Mouse (Mus musculus) kidney, adult 8-10 months (tissue): ENCODE data around the gene Glis1.

ENCODE experiments used
- DNase-seq, 2 experiments: peaks; one replicate each; pipeline ENCODE4 v3.0.0; 2022

The Glis1 gene

GRCm38 (mm10) chr4:107520816-107521215, 86.4 kb downstream of the Glis1 start:
- no peak for DNase-seq

- DNase-seq = peak; percentile 37 to 39
Observed at GRCm38 (mm10) chr4:107523607-107524151, 89.3 kb downstream of the Glis1 start.

- DNase-seq = peak; percentile 31 to 37
Observed at GRCm38 (mm10) chr4:107535126-107535525, 100.7 kb downstream of the Glis1 start.

GRCm38 (mm10) chr4:107538116-107538515, 103.7 kb downstream of the Glis1 start:
- no peak for DNase-seq

GRCm38 (mm10) chr4:107538561-107538960, 104.2 kb downstream of the Glis1 start:
- no peak for DNase-seq

GRCm38 (mm10) chr4:107539021-107539420, 104.6 kb downstream of the Glis1 start:
- DNase-seq = no peak

- DNase-seq = no peak
Observed at GRCm38 (mm10) chr4:107541821-107542220, 107.4 kb downstream of the Glis1 start.

GRCm38 (mm10) chr4:107544843-107545242, 110.5 kb downstream of the Glis1 start:
- peak; percentile 27 to 37 for DNase-seq

- peak in 1 of 2 experiments; percentile 37 for DNase-seq
Observed at GRCm38 (mm10) chr4:107545726-107546125, 111.3 kb downstream of the Glis1 start.

- DNase-seq = no peak
Observed at GRCm38 (mm10) chr4:107546525-107546924, 112.1 kb downstream of the Glis1 start.

- DNase-seq = no peak
Observed at GRCm38 (mm10) chr4:107550096-107550495, 115.7 kb downstream of the Glis1 start.

- DNase-seq = no peak
Observed at GRCm38 (mm10) chr4:107550546-107550945, 116.2 kb downstream of the Glis1 start.

GRCm38 (mm10) chr4:107552696-107553095, 118.3 kb downstream of the Glis1 start:
- DNase-seq = peak in 1 of 2 experiments; percentile 36

- no peak for DNase-seq
Observed at GRCm38 (mm10) chr4:107553774-107554173, 119.4 kb downstream of the Glis1 start.

- no peak for DNase-seq
Observed at GRCm38 (mm10) chr4:107558801-107559200, 124.4 kb downstream of the Glis1 start.

GRCm38 (mm10) chr4:107561056-107561455, 126.7 kb downstream of the Glis1 start:
- DNase-seq = peak in 1 of 2 experiments; percentile 16

- DNase-seq = no peak
Observed at GRCm38 (mm10) chr4:107568159-107568558, 133.8 kb downstream of the Glis1 start.

- no peak for DNase-seq
Observed at GRCm38 (mm10) chr4:107568881-107569443, 134.6 kb downstream of the Glis1 start.

- no peak for DNase-seq
Observed at GRCm38 (mm10) chr4:107570329-107571014, 136.1 kb downstream of the Glis1 start.

- no peak for DNase-seq
Observed at GRCm38 (mm10) chr4:107575781-107576180, 141.4 kb downstream of the Glis1 start.

GRCm38 (mm10) chr4:107576742-107577141, 142.4 kb downstream of the Glis1 start:
- no peak for DNase-seq

- DNase-seq = no peak
Observed at GRCm38 (mm10) chr4:107577146-107577839, 142.9 kb downstream of the Glis1 start.

GRCm38 (mm10) chr4:107580883-107581282, 146.5 kb downstream of the Glis1 start:
- DNase-seq = no peak

- no peak for DNase-seq
Observed at GRCm38 (mm10) chr4:107586391-107586790, 152.0 kb downstream of the Glis1 start.
